Mouse (Mus musculus): ENCODE measurements around the gene Cc2d2a. TPM values are rescaled to one million over a fixed set of nuclear protein-coding genes. Genes with fewer than 3 reads are reported as not detected.
A peak's percentile ranks its signal among the peaks of the same experiment; 100 is the strongest.

Cc2d2a gene
- total and polyA plus RNA-seq, 3 experiments = not detected

- Histone ChIP-seq H3K36me3 (ENCODE audit: control insufficient read depth in 1 of 2, insufficient read depth in 2 of 2, low read length in 2 of 2) (peaks cover 7 to 12% of the 10 kb centered on the region in 2 experiments), H3K27ac (ENCODE audit: control insufficient read depth, low read depth, low read length) (no peak overlapping the region), H3K4me3 (ENCODE audit: control insufficient read depth in 1 of 2, insufficient read depth in 1 of 2, low read depth in 2 of 2, low read length in 2 of 2) (no peak overlapping the region), H3K9me3 (replicated peaks; ENCODE audit: insufficient read depth, low read length) (no peaks in the 10 kb centered on the region), H3K27me3 (ENCODE audit: control insufficient read depth in 1 of 2, insufficient read depth in 2 of 2, low read length in 2 of 2) (no peaks in the 10 kb centered on the region), H3K9ac (ENCODE audit: control insufficient read depth, low read depth, low read length, poor library complexity, severe bottlenecking) (no peak overlapping the region), H3K4me1 (ENCODE audit: control insufficient read depth in 1 of 2, insufficient read depth in 2 of 2, low read length in 2 of 2) (peaks cover 0 to 4% of the 10 kb centered on the region in 2 experiments; a peak in 2 of 4 replicates), H3K79me2 (ENCODE audit: control insufficient read depth, insufficient read depth, low read length, poor library complexity) (0 out of 2 replicates have a peak, but pooled peaks cover under 1% of the 10 kb centered on the region)
- DNase-seq (ENCODE audit: low read depth, low spot score) = no peak
- TF ChIP-seq ELF1 (IDR thresholded peaks at IDR 0.05; ENCODE audit: low read depth, low read length) = no peak
- no peak for TF ChIP-seq ETS1 (IDR thresholded peaks at IDR 0.05; ENCODE audit: low read depth, low read length)
- no peak for TF ChIP-seq RCOR1 (IDR thresholded peaks at IDR 0.05; ENCODE audit: low read depth, low read length)
- no peak for TF ChIP-seq POLR2AphosphoS2 (IDR thresholded peaks at IDR 0.05; ENCODE audit: low read length)
- TF ChIP-seq MAZ (IDR thresholded peaks at IDR 0.05; ENCODE audit: low read depth, low read length) = no peak
- TF ChIP-seq POLR2AphosphoS5 (IDR thresholded peaks at IDR 0.05; ENCODE audit: borderline replicate concordance, low read depth, low read length) = no peak
- TF ChIP-seq ZNF384 (IDR thresholded peaks at IDR 0.05; ENCODE audit: low read depth, low read length) = no peak
- TF ChIP-seq MEF2A (IDR thresholded peaks at IDR 0.05; ENCODE audit: extremely low read depth, insufficient replicate concordance, low read depth, low read length, poor library complexity, severe bottlenecking) = no peak
- TF ChIP-seq CHD2 (IDR thresholded peaks at IDR 0.05; ENCODE audit: low read length) = no peak
- TF ChIP-seq MYC (IDR thresholded peaks at IDR 0.05; ENCODE audit: low read depth, low read length) = no peak
- TF ChIP-seq MAX (IDR thresholded peaks at IDR 0.05; ENCODE audit: low read length) = no peak
- no peak for TF ChIP-seq SIN3A (IDR thresholded peaks at IDR 0.05; ENCODE audit: low read length)
- TF ChIP-seq MXI1 (IDR thresholded peaks at IDR 0.05; ENCODE audit: low read depth, low read length) = no peak
- TF ChIP-seq TAL1 (IDR thresholded peaks at IDR 0.05; ENCODE audit: low read length) = no peak
These were observed 85.9 kb downstream of the Cc2d2a start for GRCm38 (mm10) chr5:43748039-43748438.

- peaks cover 0 to 1% of the 10 kb centered on the region in 2 experiments; a peak in 2 of 4 replicates for H3K4me1 ChIP-seq (ENCODE audit: control insufficient read depth in 1 of 2, insufficient read depth in 2 of 2, low read length in 2 of 2)
- H3K36me3 ChIP-seq (ENCODE audit: control insufficient read depth in 1 of 2, insufficient read depth in 2 of 2, low read length in 2 of 2) = peaks cover 3 to 16% of the 10 kb centered on the region in 2 experiments
- no peak overlapping the region for H3K9ac ChIP-seq (ENCODE audit: control insufficient read depth, low read depth, low read length, poor library complexity, severe bottlenecking)
- 0 out of 2 replicates have a peak, but pooled peaks cover 2% of the 10 kb centered on the region for H3K79me2 ChIP-seq (ENCODE audit: control insufficient read depth, insufficient read depth, low read length, poor library complexity)
- peak; percentile 27 for DNase-seq (ENCODE audit: low read depth, low spot score)
- TF ChIP-seq RAD21 (IDR thresholded peaks at IDR 0.05; ENCODE audit: low read depth, low read length) = 0 out of 2 replicates have a peak, but pooled peaks have one; percentile 4
- TF ChIP-seq CTCF (IDR thresholded peaks at IDR 0.05 in 2 of 3, conservative IDR thresholded peaks at IDR 0.05 in 1 of 3; ENCODE audit: control insufficient read depth in 1 of 3, insufficient read depth in 1 of 3, low read depth in 2 of 3, low read length in 3 of 3, poor library complexity in 1 of 3, severe bottlenecking in 1 of 3) = peak in 2 of 3 experiments; percentile 21 to 36; a peak in 4 of 6 replicates
- TF ChIP-seq ZNF384 (IDR thresholded peaks at IDR 0.05; ENCODE audit: low read depth, low read length) = no peak
- no peaks in the 10 kb centered on the region for H3K27me3 ChIP-seq (ENCODE audit: control insufficient read depth in 1 of 2, insufficient read depth in 2 of 2, low read length in 2 of 2)
- no peak overlapping the region for H3K4me3 ChIP-seq (ENCODE audit: control insufficient read depth in 1 of 2, insufficient read depth in 1 of 2, low read depth in 2 of 2, low read length in 2 of 2)
- no peak overlapping the region for H3K27ac ChIP-seq (ENCODE audit: control insufficient read depth, low read depth, low read length)
- H3K9me3 ChIP-seq (replicated peaks; ENCODE audit: insufficient read depth, low read length) = no peaks in the 10 kb centered on the region
These were observed 86.9 kb downstream of the Cc2d2a start for GRCm38 (mm10) chr5:43749092-43749491.
